Mouse (Mus musculus): ENCODE results near the gene F5. TPM values are rescaled to one million over a fixed set of nuclear protein-coding genes. Genes with fewer than 3 reads are reported as not detected.

Gene F5
- total and polyA plus RNA-seq, 3 experiments, result under 0.01 to 0.19 TPM; not detected in 1

GRCm38 (mm10) chr1:164114947-164115493 lies 36.6 kb upstream of the F5 start, which contains the start of gene Selp:
Gene Selp, plus strand, starts transcription at chr1:164115264.
- Histone ChIP-seq H3K4me2 (ENCODE audit: insufficient read depth, low read depth, poor library complexity, severe bottlenecking) (no peak within 1 kb of the TSS), H3K9me3 (replicated peaks; ENCODE audit: low read length) (no peaks in the 10 kb centered on the region), H3K4me3 (replicated peaks in 1 of 3; ENCODE audit: low read depth in 2 of 3, low read length in 2 of 3, poor library complexity in 1 of 3) (no peak within 1 kb of the TSS), H3K27me3 (replicated peaks) (no peaks in the 10 kb centered on the region), H3K4me1 (ENCODE audit: control insufficient read depth in 1 of 2, insufficient read depth in 2 of 2) (peaks cover 0 to 2% of the 10 kb centered on the region in 2 experiments; a peak in 2 of 4 replicates), H3K27ac (ENCODE audit: insufficient read depth, low read depth) (no peak within 1 kb of the TSS), H3K36me3 (replicated peaks in 1 of 2; ENCODE audit: control insufficient read depth in 1 of 2, insufficient read depth in 1 of 2, low read length in 1 of 2) (no peaks in the 10 kb centered on the region), H3K79me2 (replicated peaks; ENCODE audit: control insufficient read depth, extremely low read depth, insufficient read depth, poor library complexity, severe bottlenecking) (no peaks in the 10 kb centered on the region), H3K9ac (ENCODE audit: insufficient read depth, low read depth) (no peak within 1 kb of the TSS)
- TF ChIP-seq MYC (IDR thresholded peaks at IDR 0.05; ENCODE audit: low read depth, low read length) (no peak), POLR2A (IDR thresholded peaks at IDR 0.05; ENCODE audit: low read depth, low read length) (no peak), MAFK (IDR thresholded peaks at IDR 0.05; ENCODE audit: insufficient replicate concordance, low read length) (no peak), RCOR1 (conservative IDR thresholded peaks at IDR 0.05; ENCODE audit: low read depth, low read length) (no peak), ETS1 (conservative IDR thresholded peaks at IDR 0.05; ENCODE audit: low read depth, low read length) (no peak), TBP (conservative IDR thresholded peaks at IDR 0.05; ENCODE audit: low read depth, low read length) (no peak), ZKSCAN1 (IDR thresholded peaks at IDR 0.05; ENCODE audit: borderline replicate concordance, low read depth, low read length) (no peak), UBTF (IDR thresholded peaks at IDR 0.05; ENCODE audit: low read depth, low read length) (no peak), GABPA (IDR thresholded peaks at IDR 0.05; ENCODE audit: insufficient replicate concordance, low read depth, low read length) (no peak), TCF12 (IDR thresholded peaks at IDR 0.05; ENCODE audit: low read depth, low read length) (no peak), NRF1 (IDR thresholded peaks at IDR 0.05; ENCODE audit: low read depth, low read length) (no peak), E2F4 (IDR thresholded peaks at IDR 0.05; ENCODE audit: insufficient replicate concordance, low read depth, low read length) (no peak), CHD2 (IDR thresholded peaks at IDR 0.05; ENCODE audit: low read length) (no peak), ZNF384 (IDR thresholded peaks at IDR 0.05; ENCODE audit: low read depth, low read length) (no peak)
- dilution Hi-C loops (cut with MboI; ENCODE audit: extremely low pct_ligation_motif_present, extremely low pct_unique_long_range_greater_than_20kb, low sequenced_read_pairs) (no loop called here), in situ Hi-C loops (cut with MboI; ENCODE audit: low pct_ligation_motif_present, low pct_unique_long_range_greater_than_20kb, low sequenced_read_pairs) (no loop called here)
- DNase-seq (ENCODE audit: extremely low read depth), result no peak

- H3K4me1 ChIP-seq (ENCODE audit: control insufficient read depth in 1 of 2, insufficient read depth in 2 of 2), result no peaks in the 10 kb centered on the region
- H3K4me2 ChIP-seq (ENCODE audit: insufficient read depth, low read depth, poor library complexity, severe bottlenecking), result no peak overlapping the region
- H3K4me3 ChIP-seq (replicated peaks in 1 of 3; ENCODE audit: low read depth in 2 of 3, low read length in 2 of 3, poor library complexity in 1 of 3), result no peak overlapping the region
- H3K9ac ChIP-seq (ENCODE audit: insufficient read depth, low read depth), result no peak overlapping the region
- TF ChIP-seq NELFE (IDR thresholded peaks at IDR 0.05; ENCODE audit: low read depth, low read length) (no peak), JUN (IDR thresholded peaks at IDR 0.05; ENCODE audit: insufficient read depth, low read depth, low read length) (no peak), MXI1 (IDR thresholded peaks at IDR 0.05; ENCODE audit: low read depth, low read length) (no peak), ZNF384 (IDR thresholded peaks at IDR 0.05; ENCODE audit: low read depth, low read length) (no peak), CHD1 (IDR thresholded peaks at IDR 0.05; ENCODE audit: low read depth, low read length) (no peak), BHLHE40 (IDR thresholded peaks at IDR 0.05; ENCODE audit: low read depth, low read length) (no peak), SIN3A (IDR thresholded peaks at IDR 0.05; ENCODE audit: low read length) (no peak), ZKSCAN1 (IDR thresholded peaks at IDR 0.05; ENCODE audit: borderline replicate concordance, low read depth, low read length) (no peak), ZC3H11A (IDR thresholded peaks at IDR 0.05; ENCODE audit: low read depth, low read length) (no peak), POLR2AphosphoS2 (IDR thresholded peaks at IDR 0.05; ENCODE audit: low read depth, low read length) (no peak), RCOR1 (conservative IDR thresholded peaks at IDR 0.05; ENCODE audit: low read depth, low read length) (no peak), KAT2A (IDR thresholded peaks at IDR 0.05; ENCODE audit: insufficient replicate concordance, low read length) (no peak)
- H3K9me3 ChIP-seq (replicated peaks; ENCODE audit: low read length), result no peaks in the 10 kb centered on the region
- no peak for DNase-seq (ENCODE audit: extremely low read depth)
- H3K79me2 ChIP-seq (replicated peaks; ENCODE audit: control insufficient read depth, extremely low read depth, insufficient read depth, poor library complexity, severe bottlenecking), result no peaks in the 10 kb centered on the region
- dilution Hi-C loops (cut with MboI; ENCODE audit: extremely low pct_ligation_motif_present, extremely low pct_unique_long_range_greater_than_20kb, low sequenced_read_pairs) (no loop called here), in situ Hi-C loops (cut with MboI; ENCODE audit: low pct_ligation_motif_present, low pct_unique_long_range_greater_than_20kb, low sequenced_read_pairs) (no loop called here)
- no peaks in the 10 kb centered on the region for H3K36me3 ChIP-seq (replicated peaks in 1 of 2; ENCODE audit: control insufficient read depth in 1 of 2, insufficient read depth in 1 of 2, low read length in 1 of 2)
- peaks cover 1% of the 10 kb centered on the region for H3K27me3 ChIP-seq (replicated peaks)
- H3K27ac ChIP-seq (ENCODE audit: insufficient read depth, low read depth), result no peak overlapping the region
These were observed 36.0 kb upstream of the F5 start for GRCm38 (mm10) chr1:164115647-164116046.
